Mouse (Mus musculus) liver, embryonic 14.5 days (tissue): ENCODE data around the gene Prkg1.

Experiments used
- CTCF ChIP-seq: IDR thresholded peaks from 2 replicates; pipeline ENCODE4 v1.5.1; 2016; ENCODE audit warnings: antibody characterized with exemption, low read depth, control low read depth
- EP300 ChIP-seq: IDR thresholded peaks from 2 replicates; pipeline ENCODE4 v1.6.1; 2016; ENCODE audit warnings: antibody characterized with exemption, low read depth

GRCm38 (mm10) chr19:30687942-30688341 lies 1076.9 kb downstream of the Prkg1 start:
- TF ChIP-seq EP300 (no peak), CTCF (no peak)
